Mouse (Mus musculus): ENCODE results near the gene Sdhd.

DNA sequence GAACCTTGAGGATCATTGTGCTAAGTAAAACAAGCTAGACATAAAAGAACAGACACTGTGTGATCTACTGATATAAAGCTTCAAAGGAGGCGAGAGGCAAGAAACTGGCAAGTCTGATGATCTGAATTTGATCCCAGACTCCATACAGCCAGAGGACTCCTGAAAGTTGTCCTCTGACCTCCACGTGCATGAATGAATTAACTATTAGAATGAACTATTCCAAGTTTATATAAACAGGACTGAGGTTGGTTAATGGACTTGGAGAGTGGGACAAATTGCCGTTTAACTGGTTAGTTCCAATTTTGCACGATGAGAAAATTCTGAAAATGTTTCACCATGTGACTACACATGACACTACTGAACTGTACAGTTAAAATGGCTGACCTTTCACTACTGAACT lies 54.7 kb downstream of the Sdhd start:
- TF ChIP-seq POLR2A (IDR thresholded peaks at IDR 0.05; ENCODE audit: borderline replicate concordance, extremely low read depth, insufficient read depth, insufficient read length, poor library complexity, severe bottlenecking) (no peak), CTCF (IDR thresholded peaks at IDR 0.05; ENCODE audit: borderline replicate concordance, extremely low read depth, insufficient read depth, insufficient read length) (no peak)

Data from brain, embryonic 14.5 days (tissue).